Mouse (Mus musculus) testis, adult 2 months (tissue): ENCODE measurements around the gene Swt1. TPM values are rescaled to one million over a fixed set of nuclear protein-coding genes. Genes with fewer than 3 reads are reported as not detected.

Experiments
- H3K27ac ChIP-seq: fragments of 200-500 bp; 2 replicates; pipeline ENCODE4 v1.5.1; 2012; ENCODE audit warnings: low read depth, low read length; ENCODE audit not compliant: control insufficient read depth, insufficient read depth
- H3K27me3 ChIP-seq: fragments of 200-500 bp; 2 replicates; pipeline ENCODE4 v1.6.1; 2012; ENCODE audit warnings: mild to moderate bottlenecking, low read length, moderate library complexity; ENCODE audit not compliant: control insufficient read depth, insufficient read depth
- H3K36me3 ChIP-seq: fragments of 200-500 bp; 2 replicates; pipeline ENCODE4 v1.6.1; 2012; ENCODE audit warnings: mild to moderate bottlenecking, low read length; ENCODE audit not compliant: control insufficient read depth, insufficient read depth
- H3K4me1 ChIP-seq: fragments of 200-500 bp; 2 replicates; pipeline ENCODE4 v1.6.1; 2012; ENCODE audit warnings: low read length; ENCODE audit not compliant: control insufficient read depth, insufficient read depth
- H3K4me3 ChIP-seq: fragments of 200-500 bp; 2 replicates; pipeline ENCODE4 v1.5.1; 2012; ENCODE audit warnings: low read depth, mild to moderate bottlenecking, low read length, moderate library complexity, mixed read lengths; ENCODE audit not compliant: control insufficient read depth
- CTCF ChIP-seq: fragments of 200-500 bp; IDR thresholded peaks from 2 replicates; pipeline ENCODE4 v1.5.1; 2012; ENCODE audit warnings: low read depth, mild to moderate bottlenecking, inconsistent platforms, low read length, moderate library complexity; ENCODE audit not compliant: control insufficient read depth, insufficient read depth, insufficient replicate concordance
- POLR2A ChIP-seq: fragments of 200-500 bp; IDR thresholded peaks from 2 replicates; pipeline ENCODE4 v1.6.1; 2012; ENCODE audit warnings: low read depth, mild to moderate bottlenecking, inconsistent platforms, low read length, moderate library complexity; ENCODE audit not compliant: control insufficient read depth
- polyA plus RNA-seq: library from polyadenylated mRNA; depleted of rRNA; stranded (reverse); fragments of >200 nt; gene quantifications from 2 replicates; pipeline ENCODE4 v1.2.3, GENCODE M21; 2012

Gene Swt1
- polyA plus RNA-seq, 1 experiment: 21.2 TPM

- TF ChIP-seq CTCF: no peak
- TF ChIP-seq POLR2A: no peak
- H3K27ac ChIP-seq: no peak overlapping the region
- no peaks in the 10 kb centered on the region for H3K27me3 ChIP-seq
- no peaks in the 10 kb centered on the region; the same call in 1 of the 2 replicates for H3K36me3 ChIP-seq
- no peaks in the 10 kb centered on the region for H3K4me1 ChIP-seq
- H3K4me3 ChIP-seq: no peak overlapping the region
Observed at GRCm38 (mm10) chr1:151450851-151451250, 22.6 kb upstream of the Swt1 start.

- H3K36me3 ChIP-seq: no peaks in the 10 kb centered on the region; the same call in 1 of the 2 replicates
Observed at GRCm38 (mm10) chr1:151449866-151450265, 21.6 kb upstream of the Swt1 start.

GRCm38 (mm10) chr1:151435431-151435830 is 7.2 kb upstream of the Swt1 start:
- peaks cover 2% of the 10 kb centered on the region for H3K36me3 ChIP-seq
- H3K4me1 ChIP-seq: no peaks in the 10 kb centered on the region
- H3K4me3 ChIP-seq: no peak overlapping the region

More at GRCm38 (mm10) chr1:151449866-151450265, 21.6 kb upstream of the Swt1 start:
- H3K4me3 ChIP-seq: no peak overlapping the region
- no peaks in the 10 kb centered on the region for H3K4me1 ChIP-seq
- TF ChIP-seq POLR2A (no peak), CTCF (no peak)
- no peak overlapping the region for H3K27ac ChIP-seq
- no peaks in the 10 kb centered on the region for H3K27me3 ChIP-seq

GRCm38 (mm10) chr1:151429316-151429715 is 1.1 kb upstream of the Swt1 start:
- no peak for TF ChIP-seq CTCF
- no peak for TF ChIP-seq POLR2A
- Histone ChIP-seq H3K4me1 (peaks cover 2% of the 10 kb centered on the region), H3K27me3 (no peaks in the 10 kb centered on the region), H3K4me3 (peak overlapping the region; percentile 92), H3K36me3 (no peaks in the 10 kb centered on the region), H3K27ac (peak overlapping the region; percentile 92)

More at GRCm38 (mm10) chr1:151435431-151435830, 7.2 kb upstream of the Swt1 start:
- Histone ChIP-seq H3K27ac (0 out of 2 replicates have a peak overlapping the region, but pooled peaks have one; percentile 36), H3K27me3 (no peaks in the 10 kb centered on the region)
- TF ChIP-seq CTCF: no peak
- no peak for TF ChIP-seq POLR2A

- TF ChIP-seq CTCF: no peak
- no peak for TF ChIP-seq POLR2A
- no peaks in the 10 kb centered on the region for H3K36me3 ChIP-seq
Observed at GRCm38 (mm10) chr1:151427888-151428262, 380 bp downstream of the Swt1 start.

GRCm38 (mm10) chr1:151426947-151427600 is 1.2 kb downstream of the Swt1 start:
- H3K4me3 ChIP-seq: peak overlapping the region; percentile 60; the same call in 1 of the 2 replicates
- no peak overlapping the region for H3K27ac ChIP-seq
- no peaks in the 10 kb centered on the region for H3K36me3 ChIP-seq
- no peak for TF ChIP-seq POLR2A
- TF ChIP-seq CTCF: no peak
- H3K27me3 ChIP-seq: no peaks in the 10 kb centered on the region
- peaks cover 2% of the 10 kb centered on the region for H3K4me1 ChIP-seq

More at GRCm38 (mm10) chr1:151427888-151428262, 380 bp downstream of the Swt1 start:
- Histone ChIP-seq H3K27ac (peak overlapping the region; percentile 74), H3K4me1 (peaks cover 2% of the 10 kb centered on the region), H3K27me3 (no peaks in the 10 kb centered on the region), H3K4me3 (peak overlapping the region; percentile 92)

GRCm38 (mm10) chr1:151422178-151422577 is 6.1 kb downstream of the Swt1 start:
- no peak overlapping the region for H3K4me3 ChIP-seq
- no peaks in the 10 kb centered on the region for H3K36me3 ChIP-seq

More at GRCm38 (mm10) chr1:151422178-151422577, 6.1 kb downstream of the Swt1 start:
- Histone ChIP-seq H3K27ac (no peak overlapping the region), H3K27me3 (no peaks in the 10 kb centered on the region), H3K4me1 (peaks cover 2% of the 10 kb centered on the region)
- TF ChIP-seq CTCF (no peak), POLR2A (no peak)
